Mouse (Mus musculus): ENCODE measurements around the gene Slc25a26. TPM values are rescaled to one million over a fixed set of nuclear protein-coding genes. Genes with fewer than 3 reads are reported as not detected.
A peak's percentile ranks its signal among the peaks of the same experiment; 100 is the strongest.

Gene Slc25a26
- total RNA-seq, 4 experiments from 2014 or later: 14.5 to 19.0 (median 17.9) TPM

DNA sequence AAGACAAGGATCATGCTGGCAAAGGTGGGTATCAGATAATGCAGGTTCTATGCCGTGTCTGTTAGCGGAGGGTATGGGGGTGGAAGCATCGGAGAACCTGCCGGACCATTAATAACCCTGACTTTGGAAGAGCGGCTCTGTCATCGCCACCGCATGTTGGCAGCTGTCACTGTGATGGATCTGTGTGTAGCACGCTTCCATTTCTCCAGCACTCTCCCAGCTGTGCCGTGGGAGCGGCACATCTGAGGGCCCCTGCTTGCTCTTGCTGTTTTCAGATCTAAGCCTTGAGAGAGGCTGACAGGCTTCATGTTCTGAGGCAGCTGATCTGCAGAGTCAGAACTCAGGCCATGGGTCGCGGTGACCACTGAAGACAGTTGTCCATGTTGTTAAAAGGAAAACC lies 98.3 kb downstream of the Slc25a26 start:
- no peak for DNase-seq (ENCODE audit: low spot score in 2 of 2)

DNA sequence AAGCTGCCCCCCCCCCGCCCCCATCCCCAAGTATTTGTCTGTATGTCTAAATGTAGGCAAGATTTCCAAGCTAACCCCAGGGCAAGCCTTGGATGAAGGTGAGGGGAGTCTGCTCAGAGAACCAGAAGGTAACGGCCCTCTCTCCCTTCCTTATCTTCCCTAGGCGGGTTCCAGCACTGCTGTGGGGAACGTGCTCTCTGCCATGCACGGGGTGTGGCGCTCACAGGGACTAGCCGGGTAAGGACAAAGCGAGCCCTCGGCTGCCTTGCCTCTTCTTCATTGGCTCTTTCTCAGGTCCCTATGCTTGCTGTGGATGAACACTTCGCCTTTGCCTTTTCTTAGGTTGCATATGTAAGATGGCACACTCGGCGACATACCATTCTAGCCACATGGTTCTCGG lies 98.9 kb downstream of the Slc25a26 start:
- DNase-seq (ENCODE audit: low spot score in 2 of 2): no peak

DNA sequence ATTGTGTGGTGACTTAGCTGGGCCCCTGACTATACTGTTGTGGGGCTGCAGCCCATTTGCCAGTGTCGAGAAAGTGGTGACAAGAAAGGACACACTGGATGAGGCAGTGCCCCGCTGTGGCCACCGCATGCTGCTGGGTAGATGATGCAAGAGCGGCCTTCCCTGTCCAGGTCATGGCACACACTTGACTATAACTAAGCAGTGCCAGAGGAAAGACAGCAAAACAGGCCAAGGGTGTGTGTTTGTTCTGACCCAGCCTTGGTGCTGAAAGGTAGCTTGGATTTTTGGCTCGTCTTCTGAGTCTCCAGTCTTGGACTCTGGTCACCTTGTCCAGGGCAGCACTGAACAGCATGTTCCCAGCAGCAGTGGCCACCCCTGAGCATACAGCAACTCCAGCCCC lies 101.0 kb downstream of the Slc25a26 start:
- peak; percentile 59 to 64 for DNase-seq (ENCODE audit: low spot score in 2 of 2)

DNA sequence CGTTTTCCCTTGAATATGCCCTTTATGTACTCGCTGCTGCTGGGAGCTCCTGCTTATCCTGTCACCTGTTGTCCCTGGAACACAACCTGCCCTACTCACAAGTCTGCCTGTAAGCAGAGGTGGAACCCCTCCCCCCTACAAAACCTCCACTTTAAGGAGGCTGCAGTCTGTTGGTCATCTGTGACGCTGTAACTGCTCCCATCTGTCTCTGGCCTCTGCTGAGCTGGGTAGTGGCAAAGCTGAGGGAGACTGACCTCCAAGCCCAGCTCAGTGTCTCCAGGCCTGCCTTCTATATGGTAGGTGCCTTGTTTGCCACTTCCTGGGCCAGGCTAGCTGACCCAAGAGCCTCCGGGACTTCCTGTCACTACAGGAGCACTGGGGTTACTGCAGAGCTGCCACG lies 101.7 kb downstream of the Slc25a26 start:
- DNase-seq (ENCODE audit: low spot score in 2 of 2): no peak

DNA sequence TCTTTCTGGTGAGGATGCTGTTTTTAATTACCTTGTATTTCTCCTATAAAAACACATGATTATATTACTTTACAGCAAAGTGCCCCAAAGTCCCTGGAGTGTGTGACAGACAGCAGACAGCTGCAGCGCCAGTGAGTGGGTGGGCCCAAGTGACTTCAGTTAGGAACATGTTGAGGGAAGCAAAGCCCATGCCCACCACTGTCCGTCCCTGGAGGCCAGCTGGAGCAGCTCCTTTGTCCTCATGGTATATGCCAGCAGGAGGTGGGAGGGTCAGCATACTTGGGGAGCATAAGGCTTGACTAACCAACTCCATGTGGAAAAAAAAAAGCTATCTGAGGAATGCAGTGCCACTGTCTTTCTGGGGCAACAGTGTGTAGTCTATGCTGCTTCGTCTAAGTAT lies 103.9 kb downstream of the Slc25a26 start:
- DNase-seq (ENCODE audit: low spot score in 2 of 2): no peak

DNA sequence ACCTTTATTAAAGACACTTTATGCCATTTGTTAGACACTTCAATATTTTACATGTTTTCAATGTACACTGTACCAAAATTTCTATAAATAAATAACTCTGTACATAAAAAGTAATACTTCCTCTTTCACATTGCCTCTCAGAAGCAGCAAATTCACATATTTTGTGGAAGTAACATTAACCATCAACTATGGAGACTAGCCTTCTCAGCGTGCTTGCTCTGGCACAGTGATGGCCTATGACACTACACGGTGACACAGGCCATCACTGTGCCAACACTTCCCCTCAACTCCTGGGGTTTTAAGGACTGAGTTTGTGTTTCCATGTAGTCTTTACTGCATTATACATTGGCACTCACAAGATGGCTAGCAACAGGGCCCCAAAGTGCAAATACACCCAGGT lies 104.4 kb downstream of the Slc25a26 start:
- no peak for DNase-seq (ENCODE audit: low spot score in 2 of 2)

DNA sequence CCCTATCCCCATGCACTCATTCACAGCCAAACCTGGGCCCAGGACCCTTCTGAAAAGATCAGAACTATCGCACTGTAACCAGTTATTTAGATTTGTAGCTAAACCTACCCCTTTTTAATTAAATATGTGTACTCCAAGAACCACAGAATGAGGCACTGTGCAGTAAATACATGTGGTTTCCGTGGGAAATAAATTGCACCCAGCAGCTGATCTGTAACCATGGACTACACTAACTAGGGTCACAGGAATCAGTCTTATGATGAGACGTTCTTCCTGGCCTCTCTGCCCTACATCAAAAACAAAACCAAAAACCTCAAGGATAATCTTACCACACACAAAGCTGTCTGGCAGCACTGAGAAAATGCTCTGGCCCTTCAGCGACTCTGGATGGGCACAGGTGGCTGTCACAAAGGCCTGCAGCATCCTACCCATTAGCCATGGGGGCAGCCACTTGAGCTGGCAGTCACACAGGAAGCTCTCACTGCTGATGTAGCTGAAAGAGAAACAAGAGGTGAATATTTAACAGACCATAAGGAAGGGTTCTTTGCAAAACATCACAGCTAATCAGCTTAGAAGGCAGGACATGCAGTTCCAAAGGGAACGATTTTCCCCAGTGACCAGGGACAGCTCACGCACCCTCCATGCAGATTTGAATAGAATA lies 113.2 kb downstream of the Slc25a26 start:
- no peak for DNase-seq (ENCODE audit: low spot score in 2 of 2)

DNA sequence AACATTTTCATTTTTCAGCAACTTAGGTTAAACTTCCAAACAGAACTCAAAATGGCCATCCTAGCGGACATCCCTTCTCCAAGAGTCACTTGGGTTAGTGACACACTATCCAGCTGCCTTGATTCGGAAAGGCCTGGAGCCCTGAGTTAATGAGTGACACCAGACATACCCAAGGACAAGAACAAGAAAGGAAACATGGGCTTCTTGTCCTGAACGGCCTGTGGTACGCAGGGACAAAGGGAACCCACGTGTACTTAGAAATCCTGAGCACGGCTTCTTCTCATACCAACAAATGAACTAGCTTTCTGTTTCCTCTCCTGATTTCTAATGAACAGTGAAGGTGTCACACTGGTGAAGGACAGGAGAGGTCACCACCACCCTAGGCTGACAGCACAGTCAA lies 114.2 kb downstream of the Slc25a26 start:
- no peak for DNase-seq (ENCODE audit: low spot score in 2 of 2)

DNA sequence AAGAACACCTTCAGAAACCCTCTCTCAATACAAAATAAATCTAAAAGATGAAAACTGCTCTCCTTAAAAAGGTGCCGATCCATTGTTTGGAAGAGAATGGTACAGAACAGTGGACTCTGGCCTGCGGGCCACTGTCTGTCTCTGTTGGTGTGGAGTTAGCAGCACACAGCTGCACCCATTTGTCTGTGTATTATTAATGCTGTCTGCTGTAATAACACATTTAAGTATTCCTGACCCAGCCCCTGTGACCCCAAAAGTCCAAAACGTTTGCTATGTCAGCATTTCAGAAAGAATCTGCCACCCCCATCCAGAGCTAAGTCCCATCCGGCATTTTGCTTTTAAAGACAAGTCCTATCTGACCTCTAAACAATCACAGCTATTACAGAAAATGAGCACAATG lies 115.8 kb downstream of the Slc25a26 start:
- no peak for DNase-seq (ENCODE audit: low spot score in 2 of 2)

DNA sequence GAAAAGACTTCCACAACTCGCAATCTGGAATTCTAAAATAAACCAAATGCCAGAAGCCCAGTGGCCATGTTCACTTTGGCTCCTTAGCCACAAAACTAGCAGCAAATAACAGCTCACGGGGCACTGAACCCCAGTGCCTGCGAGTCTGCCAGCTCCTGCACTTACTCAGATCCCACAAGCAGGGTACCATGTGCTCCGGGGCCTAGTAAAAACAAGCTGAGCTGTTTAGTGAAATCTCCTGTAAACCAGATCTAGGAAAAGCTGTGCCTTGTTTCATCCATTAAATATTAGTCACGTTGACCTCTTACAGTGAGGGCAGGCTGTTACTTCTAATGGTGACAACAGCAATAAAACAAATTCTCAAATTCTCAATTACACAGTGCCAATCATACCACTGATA lies 118.5 kb downstream of the Slc25a26 start:
- no peak for DNase-seq (ENCODE audit: low spot score in 2 of 2)

DNA sequence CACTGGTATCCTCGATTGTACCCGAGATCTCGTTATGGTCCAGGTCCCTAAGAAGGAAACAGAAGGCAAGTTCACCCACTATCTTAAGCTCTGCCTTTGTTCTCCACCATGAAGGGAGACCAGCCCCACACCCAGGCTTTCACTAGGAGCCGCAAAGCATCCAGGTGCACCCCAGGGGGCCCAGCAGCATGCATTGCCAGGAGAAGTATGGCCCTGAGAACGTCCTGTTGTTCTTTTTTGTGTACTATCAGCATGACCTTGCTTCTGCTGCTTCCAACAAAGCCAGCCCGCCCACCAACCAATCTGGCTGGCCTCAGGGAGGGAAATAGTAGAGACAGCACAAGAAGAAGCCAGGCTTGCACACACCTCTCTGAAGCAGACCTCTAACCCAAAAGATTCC lies 120.2 kb downstream of the Slc25a26 start:
- DNase-seq (ENCODE audit: low spot score in 2 of 2): no peak

DNA sequence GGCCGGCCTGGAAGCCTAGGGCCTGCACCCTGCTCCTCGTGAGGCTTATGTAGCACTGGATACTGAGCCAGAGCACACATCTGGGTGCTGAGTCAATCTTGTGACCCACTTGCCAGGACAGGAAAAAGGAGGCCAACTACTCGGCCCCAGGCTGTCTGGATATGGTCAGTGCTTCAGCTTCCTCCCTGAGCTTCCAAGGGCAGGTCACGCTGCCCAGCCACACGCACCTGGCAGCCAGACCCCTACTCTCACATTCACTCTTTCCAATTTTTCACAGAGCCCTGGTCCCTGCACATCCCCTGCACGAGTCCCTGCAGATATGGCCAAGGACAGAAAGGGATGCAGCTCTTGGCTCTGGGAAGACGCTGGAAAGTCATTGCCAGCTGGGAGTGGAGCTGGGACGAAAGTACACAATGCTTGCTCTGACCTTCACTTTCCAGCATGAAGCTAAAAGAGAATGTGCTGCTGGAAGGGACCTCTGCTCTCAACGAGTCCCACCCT lies 120.7 kb downstream of the Slc25a26 start:
- DNase-seq (ENCODE audit: low spot score in 2 of 2): peak; percentile 76 to 81

DNA sequence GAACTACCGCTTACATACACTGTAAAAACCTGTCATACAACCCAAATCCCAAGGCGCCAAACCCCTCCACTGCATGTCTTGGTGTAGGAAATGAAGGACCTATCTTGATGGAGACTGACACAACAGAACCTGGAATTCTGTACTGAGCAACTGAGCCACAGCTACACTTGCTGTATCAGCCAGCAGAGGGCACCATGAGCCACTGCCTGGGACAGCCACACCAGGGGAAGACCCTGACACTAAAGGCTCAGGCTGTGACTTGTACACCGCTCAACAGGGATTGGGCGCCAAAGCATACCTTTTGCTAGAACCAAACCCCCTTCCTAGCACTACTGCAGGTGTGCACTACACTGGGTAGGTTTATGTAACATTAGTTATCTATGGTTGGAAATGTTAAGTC lies 122.9 kb downstream of the Slc25a26 start:
- peak; percentile 64 to 69 for DNase-seq (ENCODE audit: low spot score in 2 of 2)

DNA sequence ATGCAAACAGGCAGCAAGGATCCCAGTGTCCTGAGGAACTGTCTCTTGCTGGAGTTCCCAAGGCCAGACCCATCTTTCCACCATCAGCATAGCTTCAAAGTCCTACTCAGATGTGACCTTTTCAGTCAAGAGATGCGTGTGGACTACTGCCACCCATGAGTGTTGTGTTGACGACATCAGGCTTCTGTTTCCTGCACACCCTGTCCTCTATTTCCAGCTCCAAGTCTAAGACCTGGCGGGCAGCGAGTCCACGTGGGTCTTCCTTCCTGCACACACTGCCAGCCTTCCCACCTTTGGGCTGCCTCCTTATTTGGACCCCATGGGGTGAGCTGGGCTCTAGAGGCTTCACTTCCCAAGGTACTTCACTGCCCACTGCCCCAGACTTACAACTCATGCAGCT lies 124.4 kb downstream of the Slc25a26 start:
- DNase-seq (ENCODE audit: low spot score in 2 of 2): no peak

DNA sequence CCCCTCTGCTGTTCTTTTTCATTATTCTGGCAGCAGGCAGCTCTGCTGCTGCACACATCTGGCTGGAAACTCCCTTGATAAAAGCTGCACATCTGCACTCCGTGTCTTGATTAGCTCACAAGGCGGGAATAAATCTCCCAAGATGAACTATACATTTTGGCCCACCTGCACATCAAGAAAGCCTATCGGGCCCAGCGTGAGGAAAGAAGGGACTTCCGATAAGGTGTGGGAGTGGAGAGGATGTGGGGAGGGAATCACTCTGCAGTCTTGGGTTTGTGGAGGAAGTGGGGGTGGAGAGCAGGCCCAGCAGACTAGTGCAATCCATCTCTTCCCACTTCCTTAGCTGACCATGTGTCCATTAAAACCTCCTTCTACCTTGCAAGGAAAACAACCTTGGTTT lies 125.8 kb downstream of the Slc25a26 start:
- DNase-seq (ENCODE audit: low spot score in 2 of 2): no peak

DNA sequence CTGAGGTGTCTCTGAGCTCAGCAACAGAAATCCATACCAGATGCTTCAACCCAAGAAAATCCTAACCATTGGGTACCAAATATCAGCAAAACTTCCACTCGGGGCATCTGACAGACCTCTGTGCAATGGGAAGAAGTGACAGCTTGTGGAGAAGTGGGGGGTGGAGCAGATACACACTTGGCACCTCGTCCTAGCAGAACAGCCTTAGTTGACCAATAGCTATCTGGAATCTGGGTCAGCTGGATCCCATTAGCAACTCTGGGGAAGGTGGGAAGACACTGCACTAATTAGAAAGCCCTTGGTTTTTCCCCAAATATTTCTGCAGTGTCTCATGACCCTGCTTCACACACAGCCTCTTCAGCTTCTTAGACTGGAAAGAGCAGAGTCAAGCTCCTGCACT lies 126.7 kb downstream of the Slc25a26 start:
- no peak for DNase-seq (ENCODE audit: low spot score in 2 of 2)

DNA sequence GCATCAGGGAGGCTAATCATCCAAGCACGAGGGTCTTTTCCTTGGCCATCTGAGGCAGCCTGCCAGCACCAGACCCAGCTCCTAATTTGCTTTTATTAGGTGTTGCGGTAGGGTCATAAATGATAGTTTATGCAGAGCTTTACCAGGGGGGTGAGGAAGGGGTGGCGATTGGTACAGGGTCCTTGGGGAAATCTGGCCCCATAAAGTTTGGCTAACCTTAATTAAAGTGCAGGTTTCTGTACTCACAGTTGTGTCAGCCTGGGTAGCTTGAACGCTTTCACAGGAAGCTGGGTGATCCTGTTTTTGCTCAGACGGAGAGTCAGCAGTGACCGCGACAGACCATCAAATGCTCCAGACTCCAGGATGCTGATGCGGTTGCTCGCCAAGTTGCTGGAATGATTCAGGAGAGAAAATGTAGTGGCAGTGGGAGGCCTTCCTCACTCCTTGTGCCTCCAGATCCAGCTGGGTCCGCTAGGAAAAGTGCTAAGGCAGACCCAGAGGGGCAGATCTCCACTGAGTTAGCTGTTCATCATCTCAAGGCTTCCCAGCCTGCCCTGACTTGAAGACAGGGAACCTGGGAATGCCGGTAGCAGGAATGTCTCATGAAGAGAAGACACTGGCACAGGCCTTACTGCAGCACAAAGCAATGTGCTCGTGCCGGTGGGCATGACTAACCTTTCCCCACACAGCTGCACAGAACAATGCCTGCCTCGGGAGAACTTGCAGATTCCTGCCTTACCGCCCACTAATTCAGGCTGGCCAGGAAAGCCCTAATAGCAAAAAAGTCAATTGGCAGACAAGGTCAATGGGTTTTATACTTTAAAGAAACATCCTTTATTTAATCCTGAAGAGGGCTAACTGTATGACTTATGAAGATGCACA lies 127.8 kb downstream of the Slc25a26 start:
- no peak for DNase-seq (ENCODE audit: low spot score in 2 of 2)

DNA sequence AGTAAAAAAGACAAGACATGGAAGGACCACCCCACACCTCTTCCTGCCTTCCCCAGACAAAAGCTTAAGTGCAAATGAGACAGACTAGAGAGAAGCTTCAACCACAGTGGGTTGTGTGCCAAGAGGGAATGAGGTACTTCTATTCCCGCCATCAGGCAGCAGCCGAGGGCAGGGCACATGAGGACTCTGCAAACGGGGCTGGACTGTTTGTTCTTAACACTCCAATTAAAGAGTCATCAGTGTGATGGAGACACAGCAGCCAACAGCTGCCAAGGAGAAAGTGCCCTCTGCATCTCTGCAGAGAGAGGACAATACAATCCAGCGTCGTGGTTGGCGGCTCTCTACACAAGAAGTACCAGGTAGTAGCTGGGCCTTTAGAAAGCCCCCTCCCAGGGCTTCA lies 128.7 kb downstream of the Slc25a26 start:
- no peak for DNase-seq (ENCODE audit: low spot score in 2 of 2)

DNA sequence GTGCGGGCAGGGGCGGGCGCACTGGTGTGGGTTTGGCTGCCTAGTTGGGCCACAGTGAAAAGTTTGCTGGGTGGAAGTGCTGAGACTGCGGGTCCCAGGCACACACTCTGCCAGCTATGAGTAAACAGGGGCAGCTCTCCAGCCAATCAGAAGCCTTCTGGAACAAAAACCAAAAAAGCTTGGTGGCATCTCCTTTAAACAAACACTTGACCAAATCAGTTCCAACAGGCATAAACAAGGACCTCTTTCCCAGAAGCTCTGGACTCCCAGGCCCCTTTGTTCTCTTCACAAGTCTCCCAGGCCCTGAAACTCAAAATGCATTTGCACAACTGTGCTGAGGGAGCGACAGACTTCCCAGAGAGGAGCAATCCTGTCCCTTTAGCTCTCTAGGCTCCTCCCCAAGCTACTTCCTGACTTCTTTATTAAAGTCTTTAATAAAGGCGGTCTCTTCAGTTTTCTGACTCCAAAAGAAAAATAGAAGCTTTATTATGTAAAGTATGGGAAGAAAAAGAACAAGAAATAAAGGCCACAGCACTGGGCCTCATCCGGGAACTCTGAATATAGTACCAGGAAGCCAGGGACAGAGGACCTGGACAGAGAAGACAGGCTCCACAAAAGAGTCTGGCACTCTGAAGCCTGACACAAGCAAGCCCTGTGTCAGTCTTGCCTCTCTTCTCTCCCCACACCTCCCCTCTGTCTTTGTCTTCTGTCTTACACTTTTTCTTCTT lies 131.1 kb downstream of the Slc25a26 start:
- no peak for DNase-seq (ENCODE audit: low spot score in 2 of 2)

DNA sequence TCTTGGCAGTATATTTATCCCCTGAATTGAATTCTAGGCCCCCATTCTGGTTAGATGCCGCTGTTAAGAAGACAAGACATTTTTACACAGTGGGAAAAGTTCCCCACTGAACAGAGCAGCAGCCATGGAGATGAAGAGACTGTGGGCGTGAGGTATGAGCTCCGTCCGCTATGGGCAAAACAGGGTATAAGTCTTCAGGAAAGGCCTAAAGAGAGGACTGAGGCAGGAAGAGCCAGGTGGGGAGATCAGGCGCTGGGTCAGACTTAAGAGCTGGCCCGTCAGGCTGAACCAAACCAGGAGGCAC lies 131.6 kb downstream of the Slc25a26 start:
- DNase-seq (ENCODE audit: low spot score in 2 of 2): no peak

DNA sequence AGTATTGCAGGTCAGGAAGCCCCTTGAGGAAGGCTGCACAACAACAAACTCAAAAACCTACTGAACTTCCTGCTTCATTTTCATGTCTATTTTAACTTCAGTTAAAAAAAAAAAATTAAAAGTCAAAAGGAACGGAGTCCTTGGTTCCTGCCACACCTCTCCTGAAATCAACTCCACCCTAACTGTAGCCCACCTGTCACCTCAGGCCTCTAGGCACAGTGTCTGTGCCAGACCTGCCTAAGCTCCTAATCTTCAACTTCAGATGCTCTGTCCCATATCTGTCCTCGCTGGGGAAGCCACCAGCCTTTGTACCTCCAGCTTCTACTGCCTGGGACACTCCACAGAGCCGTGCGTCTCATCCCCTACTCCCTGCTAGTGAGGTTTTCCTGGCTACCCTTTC lies 134.1 kb downstream of the Slc25a26 start:
- DNase-seq (ENCODE audit: low spot score in 2 of 2): no peak

DNA sequence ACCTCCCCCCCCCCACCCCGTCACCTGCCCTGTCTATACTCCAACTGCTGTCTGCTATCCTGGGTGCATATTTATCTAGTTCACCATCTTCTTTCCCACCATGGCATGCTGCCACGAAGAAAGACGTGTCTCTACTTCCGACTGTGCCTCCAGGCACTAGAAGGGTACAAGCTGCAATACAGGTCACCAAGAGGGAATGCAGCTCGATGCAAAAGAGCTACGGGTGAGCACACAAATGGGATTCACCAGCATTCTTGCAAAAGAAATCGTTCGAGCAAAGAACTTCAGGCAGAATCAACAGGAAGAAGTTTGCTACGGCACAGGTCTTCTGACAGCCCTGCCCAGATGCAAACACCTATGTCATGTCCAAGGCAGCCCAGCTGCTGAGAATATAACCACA lies 134.6 kb downstream of the Slc25a26 start:
- DNase-seq (ENCODE audit: low spot score in 2 of 2): no peak
